Mouse (Mus musculus) layer of hippocampus, postnatal 10 days (tissue): ENCODE measurements at regions not wholly inside any gene's neighbourhood (a gene's known extent, or its start where the extent isn't known, plus 50 kb on each side); places are given as distances from the start of the nearest gene placed in this dataset.
A peak's percentile ranks its signal among the peaks of the same experiment; 100 is the strongest.

ENCODE experiments used
- DNase-seq, 2 experiments: peaks; one replicate each; pipeline ENCODE4 v3.0.0; 2021; ENCODE audit warnings: low spot score in 2 of 2

- no peak for DNase-seq
Measured at GRCm38 (mm10) chr5:133124223-133124622, 581.1 kb upstream of the Auts2 start.

DNA sequence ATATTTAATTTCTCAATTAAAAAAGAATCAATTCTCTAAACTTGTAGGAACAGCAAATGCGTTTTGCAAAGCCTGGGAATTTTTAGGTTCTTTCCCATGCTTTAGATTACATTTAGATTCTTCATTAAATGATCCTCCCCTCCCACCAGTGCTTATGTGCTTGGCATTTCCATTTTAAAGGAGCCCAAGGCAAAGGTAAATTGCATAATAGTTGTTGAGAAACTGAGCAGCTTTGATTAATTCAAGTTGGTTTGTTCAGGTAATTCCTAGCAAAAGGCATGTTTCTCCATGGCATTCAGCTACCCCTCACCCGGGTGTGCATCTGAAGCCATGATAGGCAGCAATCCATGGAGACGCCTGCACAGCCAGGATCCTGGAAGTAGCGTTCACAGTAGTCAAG lies 570.8 kb upstream of the Auts2 start:
- DNase-seq, result no peak

GRCm38 (mm10) chr5:133113183-133113582 lies 570.0 kb upstream of the Auts2 start:
- DNase-seq, result no peak

DNA sequence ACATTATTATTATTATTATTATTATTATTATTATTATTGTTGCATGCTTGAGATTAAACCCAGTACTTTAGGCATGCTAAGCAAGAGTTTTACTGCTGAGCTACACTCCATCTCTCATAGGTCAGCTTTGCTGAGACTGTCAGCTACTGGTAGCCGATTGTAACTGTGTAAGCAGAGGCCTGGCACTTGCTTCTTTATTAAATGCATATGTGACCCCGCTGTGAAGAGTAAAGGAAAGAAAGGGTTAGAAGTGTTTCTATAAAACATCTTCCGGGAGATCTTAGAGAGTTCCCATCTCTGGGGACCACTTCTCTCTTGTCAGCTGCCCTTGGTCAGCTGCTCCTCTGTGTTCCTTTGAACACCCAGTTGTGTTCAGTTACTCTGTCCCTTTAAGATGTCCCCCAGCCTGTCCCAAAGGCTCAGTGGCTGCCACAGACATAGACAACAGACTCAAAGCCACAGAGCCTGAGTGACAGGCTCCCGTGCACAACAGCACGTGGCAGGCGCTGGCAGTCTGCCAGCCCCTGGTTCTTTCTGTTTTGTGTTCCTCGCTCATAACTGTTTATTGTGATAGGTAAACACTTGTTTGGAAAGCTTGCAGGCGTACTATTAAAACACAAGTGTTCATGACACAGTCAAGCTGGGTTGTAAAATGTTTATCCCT lies 563.7 kb upstream of the Auts2 start:
- DNase-seq, result peak; percentile 23 to 46

DNA sequence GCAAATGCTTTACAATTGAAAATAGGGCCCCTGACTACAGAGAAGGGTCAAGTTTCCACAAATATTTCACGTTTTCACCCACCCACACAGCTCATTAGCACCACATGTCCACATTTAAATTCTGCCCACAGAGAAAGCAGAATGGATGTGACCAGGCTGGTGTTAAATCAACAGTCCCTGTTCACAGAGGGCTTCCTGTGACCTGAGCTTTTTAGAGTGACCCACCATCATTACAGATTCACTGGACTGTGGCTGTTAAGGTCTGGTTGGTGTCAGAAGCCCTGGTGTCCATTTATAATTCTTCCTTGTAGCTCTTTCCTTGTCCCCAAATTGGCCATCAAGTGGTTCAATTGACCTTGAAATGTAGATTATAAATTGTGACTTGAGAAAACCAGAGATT lies 553.2 kb upstream of the Auts2 start:
- DNase-seq, result no peak

DNA sequence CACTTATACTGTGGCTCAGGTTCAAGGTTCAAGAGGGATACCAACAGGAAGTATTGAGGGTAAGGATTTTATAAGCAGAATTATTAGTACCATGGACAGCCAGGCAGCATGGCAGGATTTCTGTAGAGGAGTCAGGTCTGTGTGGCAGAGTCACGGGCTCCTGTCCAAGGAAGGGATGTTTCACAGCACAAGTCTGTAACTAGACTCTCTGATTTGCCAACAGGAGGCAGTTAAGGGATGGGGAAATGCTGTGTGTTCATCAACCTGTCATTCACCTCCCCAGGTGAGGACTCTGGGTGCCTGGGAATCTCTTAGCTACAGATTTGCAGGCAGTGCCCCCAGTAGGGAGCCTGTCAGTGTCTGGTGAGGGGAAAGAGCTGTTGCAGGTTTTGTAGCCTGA lies 541.7 kb upstream of the Auts2 start:
- DNase-seq, result no peak

GRCm38 (mm10) chr5:133080751-133081150 lies 537.6 kb upstream of the Auts2 start:
- DNase-seq, result no peak

- DNase-seq, result no peak
Measured at GRCm38 (mm10) chr5:133078916-133079315, 535.8 kb upstream of the Auts2 start.

- DNase-seq, result no peak
Measured at GRCm38 (mm10) chr5:133078390-133078789, 535.2 kb upstream of the Auts2 start.

GRCm38 (mm10) chr5:133073317-133073716 lies 530.2 kb upstream of the Auts2 start:
- DNase-seq, result no peak

- DNase-seq, result no peak
Measured at GRCm38 (mm10) chr5:133070141-133070540, 527.0 kb upstream of the Auts2 start.

GRCm38 (mm10) chr5:133062481-133062880 lies 519.3 kb upstream of the Auts2 start:
- no peak for DNase-seq

GRCm38 (mm10) chr5:133047456-133047855 lies 504.3 kb upstream of the Auts2 start:
- no peak for DNase-seq

DNA sequence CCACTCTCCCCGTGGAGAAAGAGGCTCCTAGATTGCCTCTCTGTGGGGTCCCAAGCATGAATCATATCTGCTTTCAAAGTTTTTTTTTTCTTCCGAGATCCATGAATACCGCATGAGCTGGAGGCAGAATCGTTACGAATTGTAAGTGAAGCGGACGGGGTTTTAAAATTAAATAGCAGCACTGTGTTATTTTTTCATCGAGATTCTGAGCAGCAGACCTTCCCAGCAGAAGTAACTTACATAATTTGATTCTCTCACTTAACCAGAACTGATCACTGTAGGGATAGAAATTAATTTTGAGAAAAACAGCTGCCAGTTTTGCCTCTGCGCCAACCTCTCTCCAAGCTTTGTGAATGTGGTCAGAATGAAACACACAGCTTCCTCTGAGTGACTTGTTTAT lies 502.5 kb upstream of the Auts2 start:
- DNase-seq, result no peak

DNA sequence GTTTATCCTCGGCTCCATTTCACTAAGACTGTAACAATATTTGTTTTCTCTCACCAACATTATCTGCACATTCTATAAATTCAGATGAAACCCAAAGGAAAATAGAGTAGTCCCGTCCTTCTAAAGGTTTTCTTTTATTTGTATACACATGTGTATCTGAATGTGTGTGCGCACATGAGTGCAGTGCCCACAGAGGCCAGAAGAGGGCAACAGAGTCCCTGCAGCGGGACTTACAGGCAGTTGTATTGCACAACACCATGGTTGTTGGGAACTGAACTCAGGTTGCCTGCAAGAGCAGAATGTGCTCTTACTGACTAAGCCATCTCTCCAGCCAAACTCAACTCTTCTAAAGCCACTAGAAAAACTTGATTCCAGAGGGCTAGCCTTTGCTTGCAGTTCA lies 484.4 kb upstream of the Auts2 start:
- no peak for DNase-seq

- no peak for DNase-seq
Measured at GRCm38 (mm10) chr5:133025121-133025520, 482.0 kb upstream of the Auts2 start.

- DNase-seq, result no peak
Measured at GRCm38 (mm10) chr5:133020821-133021220, 477.7 kb upstream of the Auts2 start.

- DNase-seq, result no peak
Measured at GRCm38 (mm10) chr5:133020116-133020515, 477.0 kb upstream of the Auts2 start.

- peak; percentile 55 to 70 for DNase-seq
Measured at GRCm38 (mm10) chr5:133010624-133011575, 467.8 kb upstream of the Auts2 start.

DNA sequence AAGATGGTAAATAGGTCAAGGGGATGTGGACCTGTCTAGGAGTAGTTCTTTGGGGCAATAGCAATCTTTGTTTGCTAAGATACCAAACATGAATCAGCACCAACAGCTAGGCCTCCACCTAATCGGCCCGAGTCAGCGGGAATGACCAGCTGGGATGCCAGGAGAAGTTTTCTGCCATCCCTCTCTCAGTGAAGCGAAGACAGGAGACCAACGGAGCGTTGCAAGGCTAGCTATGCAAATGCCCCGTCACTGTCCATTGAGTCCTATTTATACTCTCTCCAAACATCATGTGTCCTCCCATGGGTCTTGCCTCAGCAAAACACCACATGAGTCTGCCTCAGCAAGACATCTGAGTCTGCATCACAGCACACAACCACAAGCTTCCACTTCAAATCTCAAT lies 439.7 kb upstream of the Auts2 start:
- no peak for DNase-seq

GRCm38 (mm10) chr5:132979013-132979412 lies 435.9 kb upstream of the Auts2 start:
- no peak for DNase-seq

DNA sequence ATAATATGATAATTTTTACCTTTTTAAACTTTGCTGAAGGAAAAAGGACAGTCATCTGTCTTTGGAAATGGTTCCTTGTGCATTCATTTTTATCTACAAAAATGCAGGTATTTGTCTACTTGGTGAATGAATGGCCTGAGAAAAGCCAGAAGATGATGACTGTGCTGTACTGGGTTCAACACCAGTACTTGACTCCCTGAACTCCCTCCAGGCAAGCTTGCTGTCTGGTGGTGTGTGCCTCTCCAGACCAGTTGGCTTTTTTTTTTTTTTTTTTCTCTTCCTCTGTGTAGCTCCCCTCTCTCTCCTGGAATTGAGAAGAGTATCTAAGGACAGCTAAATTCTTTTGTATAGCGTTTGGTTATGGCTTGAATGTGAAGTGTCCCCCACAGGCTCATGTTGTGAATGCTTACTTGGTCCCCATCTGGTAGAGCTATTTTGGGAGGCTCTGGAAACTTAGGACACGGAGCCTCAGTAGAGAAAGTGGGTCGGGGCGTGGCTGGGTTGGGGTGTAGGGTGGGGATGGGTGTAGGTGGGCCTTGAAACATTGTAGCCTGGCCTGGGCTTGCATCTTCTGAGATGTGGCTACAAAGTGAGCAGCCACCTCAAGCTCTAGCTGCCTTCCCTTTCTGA lies 432.3 kb upstream of the Auts2 start:
- DNase-seq, result no peak
